Mouse (Mus musculus) embryonic facial prominence, embryonic 12.5 days (tissue): ENCODE measurements around the gene Msl1. TPM values are rescaled to one million over a fixed set of nuclear protein-coding genes. Genes with fewer than 3 reads are reported as not detected.
A peak's percentile ranks its signal among the peaks of the same experiment; 100 is the strongest.

Source experiments
- ATAC-seq: fragments of 200-750 bp; cut with Nextera tagmentation; 2 replicates; pipeline ENCODE4 v1.8.0; 2017; ENCODE audit not compliant: insufficient number of reproducible peaks, insufficient read depth, low FRiP score, low TSS enrichment
- H3K27ac ChIP-seq: fragments of 300-500 bp; sonication (generic); 2 replicates; pipeline ENCODE4 v1.5.1; 2016; ENCODE audit warnings: mild to moderate bottlenecking
- H3K27me3 ChIP-seq: fragments of 300-500 bp; sonication (generic); 2 replicates; pipeline ENCODE4 v1.6.1; 2016; ENCODE audit warnings: mild to moderate bottlenecking, moderate library complexity
- H3K36me3 ChIP-seq: fragments of 300-500 bp; sonication (generic); 2 replicates; pipeline ENCODE4 v1.6.1; 2016; ENCODE audit warnings: mild to moderate bottlenecking
- H3K4me1 ChIP-seq: fragments of 300-500 bp; sonication (generic); 2 replicates; pipeline ENCODE4 v1.6.1; 2016
- H3K4me2 ChIP-seq: fragments of 300-500 bp; sonication (generic); replicated peaks from 2 replicates; pipeline ENCODE4 v1.6.1; 2016; ENCODE audit warnings: mild to moderate bottlenecking, moderate library complexity
- H3K4me3 ChIP-seq: fragments of 300-500 bp; sonication (generic); 2 replicates; pipeline ENCODE4 v1.5.1; 2016; ENCODE audit warnings: mild to moderate bottlenecking
- H3K9ac ChIP-seq: fragments of 300-500 bp; sonication (generic); 2 replicates; pipeline ENCODE4 v1.6.1; 2016; ENCODE audit warnings: mild to moderate bottlenecking, moderate library complexity
- H3K9me3 ChIP-seq: fragments of 300-500 bp; sonication (generic); 2 replicates; pipeline ENCODE4 v1.6.1; 2016; ENCODE audit warnings: mild to moderate bottlenecking, moderate library complexity
- WGBS: fragments of 180-500 bp; shearing (Covaris S2); methylation state at CpG from one replicate; pipeline ENCODE4 v1.1.7; 2016; 5-methylcytosine and 5-hydroxymethylcytosine counted together
- polyA plus RNA-seq: library from polyadenylated mRNA; unstranded; fragments of >200 nt; fragmentation: Nextera tagmentation; extraction: Ambion mirVana; gene quantifications from 2 replicates; pipeline ENCODE4 v1.2.1, GENCODE M21; 2016

Msl1 gene
- polyA plus RNA-seq, 1 experiment from 2014 or later, result 35.6 TPM

- Histone ChIP-seq H3K9me3 (no peaks in the 10 kb centered on the region), H3K27ac (no peak overlapping the region), H3K27me3 (peaks cover 32% of the 10 kb centered on the region), H3K4me3 (no peak overlapping the region), H3K9ac (no peak overlapping the region), H3K4me2 (no peak overlapping the region), H3K4me1 (peaks cover 14% of the 10 kb centered on the region; the same call in 1 of the 2 replicates), H3K36me3 (peaks cover 10% of the 10 kb centered on the region)
- WGBS, result 73% methylated on average over 9 of the region's 9 CpGs
- ATAC-seq, result no peak
Observed at GRCm38 (mm10) chr11:98838512-98838911, 43.2 kb downstream of the Msl1 start.

GRCm38 (mm10) chr11:98839402-98839801 is 44.1 kb downstream of the Msl1 start:
- Histone ChIP-seq H3K9ac (no peak overlapping the region), H3K36me3 (peaks cover 3% of the 10 kb centered on the region)
- WGBS, result 43% methylated on average over 6 of the region's 6 CpGs

DNA sequence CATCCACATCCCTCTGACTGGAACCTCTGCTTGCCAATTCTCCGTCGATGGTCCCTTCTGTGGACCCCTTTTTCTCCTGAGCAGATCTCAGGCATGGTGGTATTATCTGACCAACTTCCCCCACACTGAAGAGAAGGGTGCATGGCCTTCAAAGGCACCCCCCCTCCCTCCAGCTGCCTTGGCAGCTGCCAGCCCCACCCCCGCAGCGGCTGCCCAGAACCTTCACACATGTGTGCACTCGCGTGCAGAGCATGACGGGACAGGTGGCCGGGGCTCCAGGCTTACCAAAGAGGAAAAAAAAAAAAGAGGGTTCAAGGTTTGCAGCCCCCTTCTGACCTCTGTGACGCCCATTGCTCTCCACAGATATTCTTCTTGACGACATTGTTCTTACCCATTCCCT is 44.6 kb downstream of the Msl1 start:
- WGBS, result 66% methylated on average over 10 of the region's 10 CpGs
- no peak overlapping the region for H3K9ac ChIP-seq
- no peaks in the 10 kb centered on the region for H3K36me3 ChIP-seq
- ATAC-seq, result no peak
- H3K27me3 ChIP-seq, result peaks cover 32% of the 10 kb centered on the region
- no peak overlapping the region for H3K27ac ChIP-seq
- peaks cover 14% of the 10 kb centered on the region; the same call in 1 of the 2 replicates for H3K4me1 ChIP-seq
- no peak overlapping the region for H3K4me3 ChIP-seq
- H3K4me2 ChIP-seq, result no peak overlapping the region
- no peaks in the 10 kb centered on the region for H3K9me3 ChIP-seq

More at GRCm38 (mm10) chr11:98839402-98839801, 44.1 kb downstream of the Msl1 start:
- Histone ChIP-seq H3K27ac (no peak overlapping the region), H3K9me3 (no peaks in the 10 kb centered on the region), H3K4me2 (no peak overlapping the region), H3K4me1 (peaks cover 14% of the 10 kb centered on the region; the same call in 1 of the 2 replicates), H3K4me3 (no peak overlapping the region), H3K27me3 (peaks cover 32% of the 10 kb centered on the region)
- no peak for ATAC-seq

- peaks cover 21% of the 10 kb centered on the region for H3K4me1 ChIP-seq
- no peak overlapping the region for H3K4me2 ChIP-seq
- no peak overlapping the region; the same call in 1 of the 2 replicates for H3K9ac ChIP-seq
- no peak for ATAC-seq
- no peaks in the 10 kb centered on the region for H3K9me3 ChIP-seq
- H3K36me3 ChIP-seq, result no peaks in the 10 kb centered on the region; the same call in 1 of the 2 replicates
- H3K4me3 ChIP-seq, result no peak overlapping the region
- WGBS, result 58% methylated on average over 13 of the region's 13 CpGs
- 0 out of 2 replicates have a peak, but pooled peaks cover 9% of the 10 kb centered on the region for H3K27me3 ChIP-seq
- no peak overlapping the region for H3K27ac ChIP-seq
Observed at GRCm38 (mm10) chr11:98846016-98846415, 50.7 kb downstream of the Msl1 start.

- no peak for ATAC-seq
- H3K4me3 ChIP-seq, result no peak overlapping the region
- no peak overlapping the region for H3K9ac ChIP-seq
- no peaks in the 10 kb centered on the region; the same call in 1 of the 2 replicates for H3K36me3 ChIP-seq
- WGBS, result 58% methylated on average over 19 of the region's 19 CpGs
- H3K27ac ChIP-seq, result 0 out of 2 replicates have a peak overlapping the region, but pooled peaks have one; percentile 23
- peaks cover 24% of the 10 kb centered on the region for H3K4me1 ChIP-seq
- H3K9me3 ChIP-seq, result no peaks in the 10 kb centered on the region
- H3K4me2 ChIP-seq, result no peak overlapping the region
- 0 out of 2 replicates have a peak, but pooled peaks cover 9% of the 10 kb centered on the region for H3K27me3 ChIP-seq
Observed at GRCm38 (mm10) chr11:98846865-98847604, 51.7 kb downstream of the Msl1 start.

GRCm38 (mm10) chr11:98849196-98849894 is 54.0 kb downstream of the Msl1 start:
- Histone ChIP-seq H3K27me3 (0 out of 2 replicates have a peak, but pooled peaks cover 9% of the 10 kb centered on the region), H3K4me1 (peaks cover 30% of the 10 kb centered on the region), H3K4me3 (no peak overlapping the region), H3K4me2 (peak overlapping the region; percentile 11; the same call in 1 of the 2 replicates), H3K36me3 (no peaks in the 10 kb centered on the region; the same call in 1 of the 2 replicates), H3K9ac (no peak overlapping the region), H3K27ac (no peak overlapping the region), H3K9me3 (no peaks in the 10 kb centered on the region)
- WGBS, result 10% methylated on average over 19 of the region's 19 CpGs
- no peak for ATAC-seq

- Histone ChIP-seq H3K9ac (no peak overlapping the region), H3K4me3 (no peak overlapping the region), H3K27ac (no peak overlapping the region), H3K36me3 (no peaks in the 10 kb centered on the region; the same call in 1 of the 2 replicates), H3K4me2 (no peak overlapping the region; the same call in 1 of the 2 replicates), H3K27me3 (0 out of 2 replicates have a peak, but pooled peaks cover 9% of the 10 kb centered on the region), H3K9me3 (no peaks in the 10 kb centered on the region), H3K4me1 (peaks cover 30% of the 10 kb centered on the region)
- WGBS, result 61% methylated on average over 26 of the region's 26 CpGs
- ATAC-seq, result no peak
Observed at GRCm38 (mm10) chr11:98850100-98851093, 55.1 kb downstream of the Msl1 start.

DNA sequence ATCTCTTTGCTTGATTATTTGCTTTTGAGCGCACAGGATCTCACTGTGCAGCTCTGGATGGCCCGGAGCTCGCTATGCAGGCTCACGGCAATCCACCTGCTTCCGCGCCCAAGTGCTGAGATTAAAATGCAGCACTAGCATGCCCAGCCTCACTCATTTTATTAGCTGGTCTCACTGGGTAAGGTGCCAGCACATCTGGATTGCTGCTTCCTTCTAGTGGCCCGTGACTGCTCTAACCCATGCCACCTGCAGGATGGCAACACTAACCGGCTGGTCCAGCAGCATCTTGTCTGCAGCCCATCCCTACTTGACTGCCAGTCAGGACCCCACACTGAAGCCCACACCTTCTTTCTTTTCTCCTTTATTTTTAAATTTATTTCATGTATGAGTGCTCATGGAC is 58.8 kb downstream of the Msl1 start:
- Histone ChIP-seq H3K4me1 (peaks cover 28% of the 10 kb centered on the region), H3K27ac (no peak overlapping the region), H3K36me3 (no peaks in the 10 kb centered on the region; the same call in 1 of the 2 replicates), H3K9me3 (no peaks in the 10 kb centered on the region), H3K9ac (no peak overlapping the region), H3K4me2 (no peak overlapping the region), H3K27me3 (0 out of 2 replicates have a peak, but pooled peaks cover 9% of the 10 kb centered on the region), H3K4me3 (no peak overlapping the region)
- no peak for ATAC-seq
- WGBS, result 89% methylated on average over 8 of the region's 8 CpGs

DNA sequence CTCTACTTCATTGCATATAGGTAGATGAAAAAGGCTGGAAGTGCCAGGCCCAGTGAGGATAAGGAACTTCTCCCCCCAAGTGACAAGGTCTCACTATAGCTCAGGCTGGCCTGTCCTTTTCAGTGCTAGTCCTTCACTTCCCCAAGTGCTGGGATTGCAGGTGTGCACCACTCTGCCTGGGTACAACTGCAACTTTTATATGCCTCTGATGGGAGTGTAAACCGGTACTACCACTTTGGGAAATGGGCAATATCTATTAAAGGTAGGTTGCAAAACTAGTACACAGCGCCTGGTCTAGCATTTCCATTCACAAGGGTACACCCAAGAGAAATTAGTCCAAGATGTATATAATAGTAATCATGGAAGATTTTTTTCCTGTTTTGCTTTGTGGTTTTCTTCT is 59.3 kb downstream of the Msl1 start:
- Histone ChIP-seq H3K4me3 (no peak overlapping the region), H3K4me2 (no peak overlapping the region), H3K9ac (no peak overlapping the region), H3K27ac (no peak overlapping the region), H3K4me1 (peaks cover 22% of the 10 kb centered on the region), H3K9me3 (no peaks in the 10 kb centered on the region), H3K27me3 (0 out of 2 replicates have a peak, but pooled peaks cover 5% of the 10 kb centered on the region), H3K36me3 (no peaks in the 10 kb centered on the region; the same call in 1 of the 2 replicates)
- WGBS, result 89% methylated on average over 2 of the region's 2 CpGs
- ATAC-seq, result no peak
